Mouse (Mus musculus): ENCODE measurements around the gene Fkbpl.
A peak's percentile ranks its signal among the peaks of the same experiment; 100 is the strongest.

The Fkbpl gene

GRCm38 (mm10) chr17:34648141-34648890, 3.8 kb downstream of the Fkbpl start:
- no peak for DNase-seq

GRCm38 (mm10) chr17:34649106-34649864, 4.7 kb downstream of the Fkbpl start:
- no peak for DNase-seq

GRCm38 (mm10) chr17:34650781-34651180, 6.2 kb downstream of the Fkbpl start:
- no peak for DNase-seq

GRCm38 (mm10) chr17:34651507-34652221, 7.1 kb downstream of the Fkbpl start:
- DNase-seq = no peak

GRCm38 (mm10) chr17:34652546-34652945, 8.0 kb downstream of the Fkbpl start:
- DNase-seq = no peak

GRCm38 (mm10) chr17:34652985-34653384, 8.4 kb downstream of the Fkbpl start:
- no peak for DNase-seq

- peak; percentile 82 for DNase-seq
These were observed 9.3 kb downstream of the Fkbpl start for GRCm38 (mm10) chr17:34653746-34654285.

- no peak for DNase-seq
These were observed 9.8 kb downstream of the Fkbpl start for GRCm38 (mm10) chr17:34654392-34654791.

GRCm38 (mm10) chr17:34655160-34655559, 10.6 kb downstream of the Fkbpl start:
- DNase-seq = no peak

GRCm38 (mm10) chr17:34655581-34655991, 11.0 kb downstream of the Fkbpl start:
- peak; percentile 50 for DNase-seq

- DNase-seq = no peak
These were observed 12.1 kb downstream of the Fkbpl start for GRCm38 (mm10) chr17:34656666-34657065.

GRCm38 (mm10) chr17:34657271-34657670, 12.7 kb downstream of the Fkbpl start:
- no peak for DNase-seq

GRCm38 (mm10) chr17:34658145-34658544, 13.6 kb downstream of the Fkbpl start:
- no peak for DNase-seq

GRCm38 (mm10) chr17:34658591-34658990, 14.0 kb downstream of the Fkbpl start:
- no peak for DNase-seq

GRCm38 (mm10) chr17:34659181-34659896, 14.8 kb downstream of the Fkbpl start:
- DNase-seq = no peak

GRCm38 (mm10) chr17:34659897-34660214, 15.3 kb downstream of the Fkbpl start:
- DNase-seq = no peak

- DNase-seq = no peak
These were observed 15.8 kb downstream of the Fkbpl start for GRCm38 (mm10) chr17:34660259-34660820.

GRCm38 (mm10) chr17:34661121-34661591, 16.6 kb downstream of the Fkbpl start:
- DNase-seq = no peak

- no peak for DNase-seq
These were observed 17.9 kb downstream of the Fkbpl start for GRCm38 (mm10) chr17:34662468-34662867.

- no peak for DNase-seq
These were observed 18.4 kb downstream of the Fkbpl start for GRCm38 (mm10) chr17:34662978-34663377.

- no peak for DNase-seq
These were observed 19.0 kb downstream of the Fkbpl start for GRCm38 (mm10) chr17:34663558-34663957.

GRCm38 (mm10) chr17:34664472-34664871, 19.9 kb downstream of the Fkbpl start:
- no peak for DNase-seq

Data from right cerebral cortex, postnatal 4 days (tissue).